Mouse (Mus musculus): ENCODE results near the gene Ncor1.

Ncor1 gene

GRCm38 (mm10) chr11:62268381-62268780 lies 190.0 kb downstream of the Ncor1 start:
- DNase-seq (ENCODE audit: extremely low read depth, low read depth) = no peak

GRCm38 (mm10) chr11:62266466-62267214 lies 191.7 kb downstream of the Ncor1 start:
- no peak for DNase-seq (ENCODE audit: extremely low read depth, low read depth)

Data from MEL-GATA-1-ER (cell line).